Mouse (Mus musculus) gastrocnemius, postnatal 14 days (tissue): Measurements from ENCODE around the gene Gnb4. TPM values are rescaled to one million over a fixed set of nuclear protein-coding genes. Genes with fewer than 3 reads are reported as not detected.
A peak's percentile ranks its signal among the peaks of the same experiment; 100 is the strongest.

Source experiments
- DNase-seq: peaks from one replicate; pipeline ENCODE4 v3.0.0; 2021; ENCODE audit warnings: mixed read lengths
- intact Hi-C: fragments of 180-260 bp; cut with DNase I; formaldehyde crosslinking; loops from one replicate; pipeline ENCODE4 v1.15.1; 2025; ENCODE audit warnings: low total_unique reads
- long read RNA-seq, 2 experiments: library from polyadenylated mRNA; stranded (forward); transcript quantifications; one replicate each; pipeline ENCODE4 v2.0.0; 2021
- total RNA-seq, 2 experiments: library from RNA; stranded (reverse); gene quantifications; 2 replicates each; pipeline ENCODE4 v1.2.3; 2021

Gnb4 gene
- total RNA-seq, result 10 to 100 TPM; 14.8 to 18.8 TPM
- long read RNA-seq, experiment 1, full-length matches to known transcripts, result 23 of 27 reads
- long read RNA-seq, experiment 1, partial matches to known transcripts, result 0 of 27 reads
- long read RNA-seq, experiment 1, other reads (novel, unspliced or antisense), result 4 of 27 reads
- long read RNA-seq, experiment 2, full-length matches to known transcripts, result 17 of 19 reads
- long read RNA-seq, experiment 2, partial matches to known transcripts, result 0 of 19 reads
- long read RNA-seq, experiment 2, other reads (novel, unspliced or antisense), result 2 of 19 reads

DNA sequence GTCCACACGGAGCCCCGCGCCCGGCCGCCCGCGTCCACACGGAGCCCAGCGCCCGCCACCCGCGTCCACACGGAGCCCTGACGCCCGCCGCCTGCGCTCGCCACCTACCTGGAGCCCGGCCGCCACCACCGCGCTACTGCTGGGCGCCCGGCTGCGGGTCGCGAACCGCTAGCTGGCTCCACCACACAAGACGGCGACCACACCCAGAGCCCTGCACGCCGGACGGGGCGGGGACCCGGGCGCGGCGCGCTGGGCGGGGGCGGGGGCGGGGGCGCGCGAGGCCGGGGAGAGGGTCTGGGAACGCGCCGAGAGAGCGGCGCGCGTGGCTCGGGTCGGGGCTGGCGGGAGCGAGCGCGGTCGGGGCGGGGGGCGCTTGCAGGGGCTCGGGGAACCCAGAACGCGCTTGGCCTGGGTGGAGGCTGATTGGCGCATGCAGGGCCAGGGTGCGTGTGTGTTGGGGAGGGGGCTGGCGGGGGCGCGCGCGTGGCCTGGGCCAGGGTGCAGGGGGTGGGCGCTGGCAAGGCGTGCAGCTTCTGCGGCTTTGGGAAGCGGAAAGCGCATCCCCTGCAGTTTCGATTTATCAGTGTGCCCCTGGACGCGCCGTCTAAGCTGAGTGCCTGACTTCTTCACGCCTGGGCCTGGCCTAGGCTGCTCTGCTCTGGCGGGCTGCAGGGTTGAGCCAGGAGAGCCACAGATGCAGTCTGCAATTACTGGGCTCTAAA lies at the start of gene Gnb4:
Gene Gnb4 (minus strand): TSS at position 255 of the 722 bp plus-strand sequence.
- peak; percentile 54 for DNase-seq
- intact Hi-C loops, result no loop called here

DNA sequence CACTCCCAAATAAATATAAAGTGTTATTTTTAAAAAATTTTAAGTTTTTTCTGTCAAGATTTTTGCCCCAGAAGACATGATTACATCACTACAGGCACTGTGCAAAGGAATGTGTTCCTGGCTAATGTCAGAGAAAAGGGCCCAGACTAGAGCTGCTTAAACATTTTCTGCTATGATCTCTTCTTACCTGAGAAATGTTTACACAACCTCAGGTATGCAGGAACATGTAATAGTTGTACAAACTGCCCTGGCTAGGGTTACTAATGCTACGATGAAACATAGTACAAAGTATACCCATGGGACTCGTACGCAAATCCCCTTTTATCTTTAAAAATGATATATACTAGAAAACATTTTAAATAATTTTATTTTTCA lies 45.2 kb upstream of the Gnb4 start:
- intact Hi-C loops, result no loop called here
- DNase-seq, result no peak

DNA sequence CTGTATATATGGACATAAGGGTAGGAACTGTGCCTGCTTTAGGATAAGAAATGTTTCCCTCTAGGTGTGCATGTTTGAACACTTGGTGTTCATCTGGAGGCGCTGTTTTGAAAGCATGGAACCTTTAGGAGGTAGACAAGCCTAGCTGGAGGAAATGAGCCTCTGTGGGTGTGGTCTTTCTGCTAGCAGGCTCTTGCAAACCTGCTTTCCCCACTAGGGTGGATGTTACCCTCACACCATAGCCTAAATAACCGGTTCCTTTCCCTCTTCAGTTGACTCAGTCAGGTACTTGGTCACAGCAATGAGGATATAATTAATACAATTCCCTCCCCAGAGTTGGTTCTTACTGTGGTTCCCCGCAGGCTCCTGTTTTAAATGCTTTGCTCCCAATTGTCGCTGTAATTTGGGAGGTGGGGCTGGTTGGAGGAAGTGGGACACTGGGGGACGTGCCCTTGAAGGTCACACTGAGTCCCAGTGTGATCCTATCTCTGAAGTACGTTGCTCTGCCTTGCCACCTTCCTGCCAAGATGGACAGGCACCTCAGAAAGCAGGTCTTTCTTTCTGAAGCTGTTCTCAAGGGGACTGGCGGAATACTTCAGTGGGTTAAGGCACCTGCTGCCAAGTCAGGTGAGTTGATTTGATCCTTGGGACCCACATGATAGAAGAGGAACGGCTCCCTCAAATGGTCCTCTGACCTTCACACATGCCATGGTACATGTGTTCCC lies 44.6 kb upstream of the Gnb4 start:
- no peak for DNase-seq
- intact Hi-C loops, result no loop called here

DNA sequence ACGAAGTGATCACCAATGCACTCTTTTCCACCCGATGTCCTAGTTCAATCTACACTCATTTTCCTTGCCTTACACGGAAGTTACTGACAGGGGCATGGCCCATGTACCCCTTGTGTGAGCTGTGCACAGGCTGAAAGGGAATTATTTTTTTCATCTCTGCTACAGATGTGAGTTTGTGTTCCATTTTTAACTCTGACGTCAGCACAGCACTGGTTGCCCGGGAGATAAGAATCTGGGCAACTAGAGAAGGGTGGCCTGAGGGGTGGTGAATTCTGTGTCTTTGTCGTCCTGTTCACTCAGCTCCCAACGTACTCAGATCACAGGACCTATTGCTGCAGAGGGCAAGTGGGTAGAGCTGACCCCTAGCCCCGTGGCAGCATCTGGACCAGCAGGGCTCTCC lies 43.9 kb upstream of the Gnb4 start:
- intact Hi-C loops, result no loop called here
- no peak for DNase-seq

- intact Hi-C loops, result no loop called here
These were observed 43.1 kb upstream of the Gnb4 start for GRCm38 (mm10) chr3:32659506-32659905.

GRCm38 (mm10) chr3:32658821-32659220 lies 42.4 kb upstream of the Gnb4 start:
- intact Hi-C loops, result no loop called here
- no peak for DNase-seq

More at GRCm38 (mm10) chr3:32659506-32659905, 43.1 kb upstream of the Gnb4 start:
- DNase-seq, result no peak

DNA sequence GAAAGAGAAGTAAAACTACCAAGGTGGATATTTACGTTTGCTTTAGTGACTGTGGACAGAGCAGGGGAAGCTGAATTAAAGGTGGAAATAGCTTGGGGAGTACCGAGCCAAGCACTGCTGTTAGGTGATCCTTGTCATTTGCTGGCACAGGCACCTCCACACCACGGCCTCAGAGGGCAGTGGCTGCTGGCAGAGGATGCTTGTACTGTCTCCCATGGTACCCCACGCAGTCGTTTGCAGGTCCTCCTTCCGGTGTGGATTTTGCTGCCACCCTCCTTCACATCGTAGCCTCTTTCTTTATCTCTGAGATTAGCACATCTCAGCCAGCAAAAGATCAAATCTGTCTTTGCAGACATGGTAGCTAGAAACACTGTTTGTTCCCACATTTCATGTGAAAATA lies 42.0 kb upstream of the Gnb4 start:
- intact Hi-C loops, result no loop called here
- DNase-seq, result no peak

- no peak for DNase-seq
- intact Hi-C loops, result no loop called here
These were observed 40.1 kb upstream of the Gnb4 start for GRCm38 (mm10) chr3:32656398-32656994.

DNA sequence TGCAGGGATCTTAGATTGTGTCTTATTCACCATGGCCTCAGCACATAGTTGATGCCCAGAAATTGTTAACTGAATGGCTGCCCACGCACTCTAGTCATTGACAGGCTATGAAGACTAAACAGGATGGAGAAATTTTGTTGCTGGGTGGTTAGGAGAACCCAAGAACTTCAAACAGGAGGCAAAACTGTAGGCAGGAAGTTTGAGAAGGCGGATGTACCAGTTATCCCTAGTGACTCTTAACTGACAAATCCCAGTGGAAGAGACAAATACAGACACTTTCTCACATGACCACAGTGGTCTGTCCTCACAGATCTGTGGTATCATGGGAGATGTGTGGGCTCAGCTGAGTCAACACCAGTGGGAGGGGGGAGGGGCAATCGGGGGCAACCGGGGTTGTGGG lies 39.6 kb upstream of the Gnb4 start:
- no peak for DNase-seq
- intact Hi-C loops, result no loop called here

DNA sequence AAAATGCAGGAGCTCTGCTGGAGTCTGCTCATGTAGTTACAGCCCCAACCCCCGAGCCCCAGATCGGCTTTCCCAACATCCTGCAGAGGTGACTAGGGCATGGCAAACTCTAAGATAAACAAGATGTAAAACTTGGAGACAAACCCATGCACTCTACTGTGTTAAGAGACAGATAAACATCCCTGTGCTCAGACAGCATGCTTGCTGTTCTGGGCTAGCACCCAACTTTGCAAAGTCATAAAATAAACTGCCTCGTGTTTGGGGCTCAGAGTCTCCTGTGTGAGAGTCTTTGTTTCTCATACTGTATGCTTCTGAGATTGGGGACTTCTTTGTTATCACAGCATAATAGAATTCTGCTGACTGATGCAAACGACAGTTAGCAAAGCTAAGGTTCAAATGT lies 36.4 kb upstream of the Gnb4 start:
- no peak for DNase-seq
- intact Hi-C loops, result no loop called here

GRCm38 (mm10) chr3:32649284-32649683 lies 32.9 kb upstream of the Gnb4 start:
- DNase-seq, result no peak
- intact Hi-C loops, result no loop called here

GRCm38 (mm10) chr3:32646918-32647317 lies 30.5 kb upstream of the Gnb4 start:
- no peak for DNase-seq
- intact Hi-C loops, result no loop called here

GRCm38 (mm10) chr3:32644751-32645150 lies 28.4 kb upstream of the Gnb4 start:
- DNase-seq, result no peak
- intact Hi-C loops, result no loop called here

GRCm38 (mm10) chr3:32642116-32642515 lies 25.7 kb upstream of the Gnb4 start:
- intact Hi-C loops, result no loop called here
- no peak for DNase-seq

DNA sequence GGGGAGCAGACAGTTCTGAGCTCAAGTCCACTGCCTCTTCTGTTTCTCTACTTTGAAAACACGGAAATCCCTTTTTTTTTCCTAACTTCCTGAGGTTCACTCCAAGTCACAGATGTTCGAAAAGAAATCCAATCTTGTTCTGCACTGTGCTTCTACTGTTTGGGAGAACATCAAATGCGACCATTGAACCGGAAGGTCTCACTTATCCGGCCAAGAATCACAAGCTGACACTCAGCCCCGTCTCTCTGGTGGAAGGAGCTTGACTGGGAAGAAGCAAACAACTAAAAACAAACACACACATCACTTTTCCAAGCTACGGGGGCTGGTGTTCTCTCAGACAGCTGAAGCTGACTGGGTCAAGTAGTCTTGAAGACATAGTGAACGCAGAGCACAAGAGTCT lies 21.9 kb upstream of the Gnb4 start:
- intact Hi-C loops, result no loop called here
- no peak for DNase-seq

- intact Hi-C loops, result no loop called here
These were observed 16.4 kb upstream of the Gnb4 start for GRCm38 (mm10) chr3:32632760-32633264.

GRCm38 (mm10) chr3:32630210-32630609 lies 13.8 kb upstream of the Gnb4 start:
- peak; percentile 45 for DNase-seq
- intact Hi-C loops, result no loop called here

More at GRCm38 (mm10) chr3:32632760-32633264, 16.4 kb upstream of the Gnb4 start:
- DNase-seq, result no peak

DNA sequence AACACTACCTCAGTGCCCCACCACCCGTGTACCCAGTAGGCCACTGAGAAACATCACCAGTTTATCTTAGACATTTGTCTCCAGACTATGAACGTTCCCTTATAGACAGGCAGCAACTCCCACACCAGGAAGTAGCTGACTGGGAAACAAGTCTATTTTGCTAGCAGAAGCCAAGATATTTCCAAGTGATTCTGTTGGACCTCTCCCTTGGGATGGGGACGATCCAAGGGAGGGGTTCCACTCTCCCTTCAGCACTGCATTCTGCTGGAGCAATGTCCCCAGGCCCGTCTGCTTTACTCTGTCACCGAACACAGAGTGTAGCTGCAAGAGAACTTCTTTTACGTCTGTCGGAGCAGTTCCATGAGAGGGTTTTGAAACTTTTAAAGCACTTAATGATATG lies 11.8 kb upstream of the Gnb4 start:
- intact Hi-C loops, result no loop called here
- peak; percentile 39 for DNase-seq

DNA sequence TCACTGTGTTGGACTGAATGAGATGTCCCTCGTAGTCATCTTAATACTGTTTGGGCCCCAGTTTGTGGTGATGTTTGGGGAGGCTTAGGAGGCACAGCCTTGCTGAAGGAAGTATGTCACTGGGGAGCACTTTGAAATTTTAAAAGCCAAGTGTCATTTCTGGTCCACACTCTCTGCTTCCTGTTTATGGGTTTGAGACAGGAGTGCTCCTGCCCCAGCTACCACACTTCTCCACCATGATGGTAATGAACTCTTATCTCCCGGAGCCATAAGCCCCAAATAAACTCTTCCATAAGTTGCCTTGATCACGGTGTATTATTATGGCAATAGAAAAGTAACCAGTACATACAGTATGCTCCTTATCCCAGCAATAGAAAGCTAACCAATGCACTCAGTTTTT lies 5.7 kb upstream of the Gnb4 start:
- intact Hi-C loops, result no loop called here
- no peak for DNase-seq

DNA sequence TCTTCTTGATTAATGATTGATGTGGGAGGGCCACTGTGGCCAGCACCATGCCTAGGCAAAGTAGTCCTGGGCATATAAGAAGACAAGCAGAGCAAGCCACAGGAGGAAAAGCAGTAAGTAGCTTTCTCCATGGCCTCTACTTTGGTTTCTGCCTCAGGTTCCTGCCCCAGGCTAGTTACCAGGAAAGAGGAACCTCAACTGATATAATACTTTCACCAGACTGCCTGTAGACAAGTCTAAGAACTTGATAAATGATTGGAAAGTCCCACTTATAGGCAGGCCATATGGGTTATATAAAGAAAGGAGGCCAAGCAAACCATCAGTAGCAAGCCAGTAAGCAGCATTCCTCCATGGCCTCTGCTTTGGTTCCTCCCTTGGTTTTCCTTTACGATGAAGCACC lies 5.3 kb upstream of the Gnb4 start:
- intact Hi-C loops, result no loop called here
- no peak for DNase-seq
